Mouse (Mus musculus) cerebral cortex, adult 2 months (tissue): ENCODE measurements around the gene Sik3.

Source experiments
- WGBS: fragments of 180-500 bp; shearing (Covaris S2); methylation state at CpG from one replicate; pipeline ENCODE4 v1.1.7; 2018; 5-methylcytosine and 5-hydroxymethylcytosine counted together

The Sik3 gene

GRCm38 (mm10) chr9:46154469-46154868 is 141.8 kb downstream of the Sik3 start:
- 63% methylated on average over 2 of the region's 2 CpGs for WGBS

- 79% methylated on average over 4 of the region's 4 CpGs for WGBS
Observed at GRCm38 (mm10) chr9:46155026-46155425, 142.4 kb downstream of the Sik3 start.

GRCm38 (mm10) chr9:46155818-46156217 is 143.2 kb downstream of the Sik3 start:
- 96% methylated on average over 8 of the region's 8 CpGs for WGBS

DNA sequence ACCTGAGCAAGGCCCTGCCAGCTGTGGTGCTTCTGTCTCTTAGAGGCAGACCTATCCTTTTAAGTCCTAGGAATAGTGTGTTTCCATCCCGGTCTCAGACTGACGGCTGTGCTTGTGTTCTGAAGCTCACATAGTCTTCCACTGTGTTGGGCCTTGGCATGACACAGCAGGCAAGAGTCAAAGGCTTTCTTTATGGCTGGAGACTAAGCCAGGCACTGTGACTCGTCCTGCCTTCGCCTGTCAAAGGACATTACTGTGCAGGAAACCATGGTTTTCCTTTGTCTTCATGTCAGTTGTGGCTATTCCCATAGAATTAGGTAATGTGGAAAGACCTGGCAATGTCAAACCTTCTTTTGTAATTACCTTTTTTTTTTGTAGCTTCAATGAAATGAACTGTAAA is 144.1 kb downstream of the Sik3 start:
- 50% methylated on average over 4 of the region's 4 CpGs for WGBS

DNA sequence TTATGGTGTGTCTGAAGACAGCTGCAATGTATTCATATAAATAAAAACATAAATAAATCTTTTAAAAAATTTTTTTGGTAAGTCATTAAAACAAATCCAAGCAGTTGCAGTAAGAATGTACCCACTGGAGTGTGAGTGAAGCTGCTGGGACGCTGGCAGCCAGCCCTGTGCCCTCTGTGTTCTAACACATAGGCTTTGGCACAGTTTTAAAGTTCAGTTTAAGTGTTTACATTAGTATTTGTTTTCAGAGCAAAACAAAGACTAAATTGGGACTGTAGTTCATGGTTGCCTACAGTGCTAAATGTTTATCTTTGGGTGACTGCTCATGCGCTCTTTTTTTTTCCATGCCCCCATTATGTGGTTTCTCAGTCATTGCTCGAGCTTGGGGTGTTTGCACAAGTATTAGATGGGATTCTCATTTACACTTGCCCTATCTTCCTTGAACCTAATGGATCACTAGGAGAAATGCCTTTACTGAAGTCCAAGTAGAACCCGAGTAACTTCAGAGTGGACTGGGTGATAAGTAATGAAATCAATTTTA is 145.7 kb downstream of the Sik3 start:
- WGBS, result 71% methylated on average over 4 of the region's 4 CpGs

DNA sequence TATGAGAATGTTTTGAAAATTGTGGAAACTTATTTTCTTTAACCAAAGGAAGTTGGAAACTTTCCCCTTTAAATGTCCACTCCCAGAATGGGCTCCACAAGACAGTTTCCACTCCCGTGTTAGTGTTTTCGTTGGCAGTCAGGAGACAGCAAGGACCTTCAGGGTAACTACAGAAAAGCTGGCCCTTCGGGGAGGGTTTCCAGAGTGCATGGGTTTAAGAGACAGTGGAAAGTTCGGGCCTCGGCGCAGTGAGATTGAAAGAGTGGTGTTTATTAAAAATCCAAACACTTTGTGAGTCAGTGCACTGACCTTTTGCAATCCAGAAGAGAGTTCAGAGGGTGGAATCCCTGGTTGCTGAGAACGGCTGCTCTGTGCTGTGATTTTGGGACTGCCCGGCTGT is 150.8 kb downstream of the Sik3 start:
- 71% methylated on average over 8 of the region's 8 CpGs for WGBS

DNA sequence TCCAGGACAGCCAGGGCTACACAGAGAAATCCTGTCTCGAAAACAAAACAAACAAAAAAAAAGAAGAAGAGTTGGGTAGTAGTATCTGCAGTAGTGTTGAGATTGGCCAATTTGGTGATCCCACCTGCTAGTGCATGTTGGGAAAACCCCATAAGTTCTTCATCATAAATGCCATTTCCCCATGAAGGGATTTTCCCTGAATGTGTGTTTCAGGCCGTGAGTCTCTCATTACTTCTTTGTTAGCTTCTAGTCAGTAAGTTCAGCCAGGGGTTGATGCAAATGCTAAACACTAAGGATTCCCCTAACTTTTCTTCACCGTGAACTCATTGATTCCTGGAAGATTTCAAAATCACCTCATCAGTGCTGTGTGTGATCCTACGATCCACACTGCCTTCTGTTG is 156.2 kb downstream of the Sik3 start:
- WGBS, result 84% methylated on average over 4 of the region's 4 CpGs

DNA sequence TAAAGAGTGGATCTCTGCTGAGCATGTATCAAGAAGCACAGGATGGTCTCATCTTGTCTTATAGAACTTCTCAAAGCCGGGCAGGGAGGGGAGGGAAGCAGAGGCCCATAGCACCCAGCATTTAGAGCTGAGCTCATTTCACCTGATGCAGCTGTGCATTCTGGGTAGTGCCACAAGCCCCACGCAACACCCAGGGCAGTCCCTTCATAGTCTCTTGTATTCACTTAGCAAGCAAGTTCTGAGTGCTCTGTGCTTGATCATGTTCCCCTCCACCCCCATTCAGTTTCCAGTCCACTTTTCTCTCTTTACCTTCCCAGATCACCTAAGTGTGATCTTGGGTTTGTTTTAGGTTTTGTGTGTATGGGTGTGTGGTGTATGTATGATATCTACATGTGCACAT is 159.6 kb downstream of the Sik3 start:
- 83% methylated on average over 2 of the region's 2 CpGs for WGBS

DNA sequence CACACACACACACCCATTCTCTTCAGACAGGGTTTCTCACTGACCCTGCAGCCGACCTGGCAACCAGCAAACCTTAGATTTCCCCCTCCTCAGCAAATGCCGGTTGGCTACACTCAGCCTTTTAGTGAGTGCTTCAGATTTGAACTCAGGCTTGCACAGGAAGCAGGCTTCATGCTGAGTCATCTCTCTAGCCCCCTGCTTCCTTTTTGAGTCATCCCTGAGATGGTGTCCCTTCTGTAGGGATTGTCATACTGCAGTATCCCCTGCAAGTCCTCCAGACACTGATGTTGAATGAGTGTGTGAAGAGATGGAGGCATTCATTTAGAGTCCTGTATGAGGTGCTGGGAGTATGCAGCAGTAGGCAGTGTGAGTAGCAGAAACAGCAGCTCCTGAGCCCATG is 160.3 kb downstream of the Sik3 start:
- 48% methylated on average over 2 of the region's 2 CpGs for WGBS

DNA sequence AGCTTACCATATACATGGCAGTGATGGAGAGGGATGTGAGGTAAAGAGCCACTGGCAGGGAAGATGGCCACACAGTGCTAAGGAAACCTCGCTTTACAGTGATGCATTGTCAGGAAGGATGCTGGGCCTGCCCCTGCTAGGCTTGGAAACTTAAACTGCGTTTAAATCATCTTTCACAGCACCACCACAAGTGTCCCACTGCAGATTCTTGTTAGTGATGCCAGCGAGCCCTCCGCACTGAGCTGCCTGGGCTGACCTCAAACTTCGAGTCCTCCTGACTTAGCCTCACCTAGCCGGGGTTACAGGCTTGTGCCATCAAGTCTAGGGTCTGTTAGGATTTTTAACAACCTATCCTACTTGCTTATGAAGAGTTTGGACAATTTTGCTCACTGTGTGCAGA is 161.3 kb downstream of the Sik3 start:
- WGBS, result 95% methylated on average over 6 of the region's 6 CpGs

GRCm38 (mm10) chr9:46174770-46175294 is 162.2 kb downstream of the Sik3 start:
- 84% methylated on average over 5 of the region's 5 CpGs for WGBS

- WGBS, result 59% methylated on average over 1 of the region's 1 CpGs
Observed at GRCm38 (mm10) chr9:46175300-46175699, 162.7 kb downstream of the Sik3 start.

GRCm38 (mm10) chr9:46175938-46176375 is 163.3 kb downstream of the Sik3 start:
- 66% methylated on average over 1 of the region's 1 CpGs for WGBS

DNA sequence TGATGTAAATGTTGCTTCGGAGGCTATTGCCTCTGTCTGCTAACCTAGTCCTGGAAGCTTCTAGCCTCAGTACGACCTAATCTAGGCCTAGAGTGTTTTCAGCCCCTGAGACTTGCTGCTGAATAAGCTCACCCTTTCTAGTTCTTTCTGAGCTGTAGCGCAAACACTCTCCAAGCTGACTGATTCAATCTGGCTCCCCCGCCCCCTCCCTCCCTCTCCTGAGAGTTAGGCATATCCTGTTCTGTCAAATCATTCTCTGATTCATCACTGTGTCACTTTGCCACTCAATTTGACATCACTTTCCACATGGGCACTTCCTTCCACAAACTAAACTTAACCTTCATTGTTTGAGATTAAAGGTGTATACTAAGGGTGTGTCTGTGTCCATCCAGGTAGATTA is 164.0 kb downstream of the Sik3 start:
- WGBS, result 59% methylated on average over 4 of the region's 4 CpGs

DNA sequence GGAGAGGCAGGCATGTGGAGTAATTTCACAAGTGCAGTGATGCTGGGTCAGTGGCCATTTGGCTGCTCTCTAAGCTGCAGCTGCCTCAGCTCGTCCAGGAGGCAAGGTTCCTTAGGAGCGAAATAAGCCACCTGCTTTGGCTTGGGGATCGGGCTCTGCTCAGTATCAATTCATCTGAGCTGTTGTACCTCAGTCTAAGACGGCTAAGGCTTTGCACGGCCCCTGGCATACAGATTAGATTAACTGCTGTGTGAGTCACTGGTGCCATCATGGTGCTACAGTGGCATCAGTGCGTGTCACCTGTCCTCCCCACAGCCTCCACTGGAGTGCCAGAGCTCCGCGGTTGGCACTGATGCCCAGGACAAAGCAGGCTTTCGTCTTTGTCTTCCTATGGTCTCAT is 166.0 kb downstream of the Sik3 start:
- WGBS, result 86% methylated on average over 9 of the region's 9 CpGs

- 75% methylated on average over 8 of the region's 8 CpGs for WGBS
Observed at GRCm38 (mm10) chr9:46181297-46181696, 168.7 kb downstream of the Sik3 start.

DNA sequence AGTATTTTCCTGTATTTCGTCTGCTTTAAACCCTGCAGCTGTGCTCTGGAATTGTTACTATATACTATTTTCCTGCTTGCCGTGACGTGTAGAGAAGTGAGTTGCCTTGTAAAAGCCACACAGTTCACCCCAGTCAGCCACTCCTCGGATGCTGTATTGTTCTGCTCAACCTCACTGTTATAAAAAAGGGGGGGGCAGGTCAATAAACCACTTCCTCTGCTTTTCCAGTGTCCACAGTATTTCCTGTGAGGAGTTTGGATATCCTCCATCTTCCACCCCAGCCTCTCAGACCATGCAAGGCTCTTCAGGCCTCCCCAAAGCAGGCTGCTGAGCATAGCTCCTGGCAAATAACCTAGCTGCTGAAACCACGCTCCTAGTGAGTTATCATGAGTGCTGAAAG is 171.9 kb downstream of the Sik3 start:
- WGBS, result 71% methylated on average over 5 of the region's 5 CpGs

DNA sequence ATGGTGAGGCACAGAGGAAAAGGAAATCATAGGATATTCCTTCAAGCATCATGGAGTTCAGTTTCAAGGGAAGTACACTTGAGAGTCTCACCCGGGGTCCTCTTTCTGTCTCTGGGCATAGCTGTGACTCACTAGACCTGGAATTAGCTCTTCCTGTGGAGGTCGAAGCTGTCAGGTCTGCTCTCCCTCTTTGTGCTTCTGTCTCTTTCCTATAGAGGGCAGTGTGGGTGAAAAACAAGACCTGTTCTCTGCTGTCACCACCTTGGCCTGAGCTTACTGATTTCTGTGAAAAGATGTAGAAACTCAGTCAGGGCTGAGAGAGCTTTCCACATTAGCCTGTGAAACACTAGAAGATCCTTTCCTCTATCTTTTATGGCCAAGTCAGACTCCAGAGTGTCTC is 172.6 kb downstream of the Sik3 start:
- 38% methylated on average over 2 of the region's 2 CpGs for whole genome bisulfite sequencing

- 84% methylated on average over 1 of the region's 1 CpGs for WGBS
Observed at GRCm38 (mm10) chr9:46186387-46186786, 173.8 kb downstream of the Sik3 start.

DNA sequence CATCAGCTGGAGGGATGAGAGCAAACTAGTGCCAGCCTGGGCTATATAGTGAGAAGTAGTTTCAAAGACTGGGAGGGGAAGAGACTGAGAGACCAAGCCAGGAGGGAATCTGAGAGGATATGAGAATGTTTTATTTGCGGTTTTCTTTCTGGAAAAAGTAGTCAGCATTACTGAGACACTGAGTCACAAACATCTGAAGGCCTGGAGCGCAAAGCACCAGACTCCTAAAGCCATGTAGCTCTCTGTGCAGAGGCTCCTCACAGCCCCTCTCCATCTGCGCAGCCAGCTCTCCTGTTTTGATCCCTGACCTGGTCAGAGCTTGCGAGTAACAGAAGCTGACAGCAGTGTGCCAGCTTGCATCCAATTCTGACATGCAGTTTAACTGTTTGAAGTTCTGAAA is 175.8 kb downstream of the Sik3 start:
- 77% methylated on average over 4 of the region's 4 CpGs for WGBS

DNA sequence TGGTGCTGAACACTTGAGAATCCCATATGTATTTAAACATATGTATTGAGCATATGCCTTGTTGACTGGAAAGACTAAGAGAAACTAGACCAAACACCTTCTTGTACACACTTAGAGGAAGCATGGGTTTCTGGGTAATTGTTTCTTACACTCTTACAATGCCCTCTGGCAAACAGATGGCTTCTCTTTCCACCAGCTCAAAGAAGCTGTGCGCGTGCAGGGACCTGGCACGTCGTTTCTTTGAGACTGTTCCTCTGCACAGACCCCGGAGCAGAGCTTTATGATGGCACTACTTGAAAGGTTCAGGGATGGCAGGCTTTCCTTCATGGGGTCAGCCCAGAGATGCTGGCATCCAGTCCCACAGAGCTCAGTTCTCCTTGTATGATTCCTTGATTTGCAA is 176.3 kb downstream of the Sik3 start:
- 49% methylated on average over 5 of the region's 5 CpGs for WGBS

GRCm38 (mm10) chr9:46189381-46189780 is 176.8 kb downstream of the Sik3 start:
- WGBS, result 76% methylated on average over 10 of the region's 10 CpGs

DNA sequence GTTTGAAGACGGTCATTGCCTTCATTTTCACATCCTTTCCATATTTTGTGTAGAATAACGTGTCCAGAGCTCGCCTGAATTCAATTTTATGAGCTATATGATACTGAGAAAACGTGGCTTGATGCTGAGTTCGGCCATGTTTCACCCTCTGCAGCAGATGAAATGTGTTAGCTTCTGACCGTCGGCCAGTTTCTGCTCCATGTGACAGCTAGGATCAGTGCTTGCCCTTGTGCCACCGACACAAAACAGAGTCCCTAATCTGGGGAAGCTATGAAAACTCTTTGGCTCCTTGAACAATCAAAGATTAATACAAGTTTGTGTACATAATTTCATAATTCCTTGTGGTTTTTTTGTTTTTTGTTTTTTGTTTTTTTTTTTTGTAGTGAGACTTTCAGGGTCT is 178.6 kb downstream of the Sik3 start:
- 68% methylated on average over 8 of the region's 8 CpGs for WGBS

DNA sequence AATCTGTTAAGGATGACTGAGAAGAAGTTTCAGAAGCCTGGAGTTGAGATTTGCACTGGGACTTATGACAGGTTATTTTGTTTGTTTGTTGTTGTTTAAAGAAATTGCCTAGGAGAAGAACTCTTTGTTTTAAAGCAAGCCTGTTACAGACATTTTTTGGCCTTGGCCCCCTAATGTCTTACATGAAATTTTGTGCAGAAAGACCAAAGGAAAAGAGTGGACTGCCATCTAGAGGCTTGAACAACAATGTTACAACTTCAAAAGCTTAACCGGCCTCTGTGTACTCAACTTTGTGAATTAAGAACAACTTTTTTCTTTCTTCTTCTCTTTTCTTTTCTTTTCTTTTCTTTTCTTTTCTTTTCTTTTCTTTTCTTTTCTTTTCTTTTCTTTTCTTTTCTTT is 179.0 kb downstream of the Sik3 start:
- WGBS, result 6% methylated on average over 1 of the region's 1 CpGs
